Mouse (Mus musculus) C2C12 (cell line): ENCODE measurements at regions not wholly inside any gene's neighbourhood (a gene's known extent, or its start where the extent isn't known, plus 50 kb on each side); places are given as distances from the start of the nearest gene placed in this dataset.
A peak's percentile ranks its signal among the peaks of the same experiment; 100 is the strongest.

Experiments
- H3K27me3 ChIP-seq: one replicate; pipeline ENCODE4 v1.6.1; 2011; ENCODE audit not compliant: control insufficient read depth, insufficient read depth, insufficient read length
- H3K36me3 ChIP-seq: one replicate; pipeline ENCODE4 v1.6.1; 2011; ENCODE audit not compliant: control insufficient read depth, insufficient read depth
- H3K4me3 ChIP-seq: one replicate; pipeline ENCODE4 v1.5.1; 2011; ENCODE audit warnings: mild to moderate bottlenecking, control low read depth; ENCODE audit not compliant: poor library complexity, insufficient read depth, severe bottlenecking
- H3K79me2 ChIP-seq: one replicate; pipeline ENCODE4 v1.6.1; 2011; ENCODE audit not compliant: control insufficient read depth, insufficient read depth
- H3K79me3 ChIP-seq: one replicate; pipeline ENCODE4 v1.6.1; 2011; ENCODE audit warnings: low read depth, control low read depth
- H3ac ChIP-seq: one replicate; pipeline ENCODE3; 2011; ENCODE audit warnings: low read depth; ENCODE audit not compliant: control insufficient read depth, insufficient read length
- CEBPB ChIP-seq: IDR thresholded peaks from one replicate; pipeline ENCODE4 v1.6.1; 2011; ENCODE audit warnings: low read depth, mild to moderate bottlenecking, control low read depth, moderate library complexity
- CTCF ChIP-seq: IDR thresholded peaks from one replicate; pipeline ENCODE4 v1.5.1; 2011; ENCODE audit not compliant: control insufficient read depth, insufficient read depth, insufficient read length
- FOSL1 ChIP-seq: IDR thresholded peaks from one replicate; pipeline ENCODE4 v1.8.0; 2011; ENCODE audit warnings: mild to moderate bottlenecking, low read length; ENCODE audit not compliant: poor library complexity, insufficient read depth, severe bottlenecking
- MAX ChIP-seq: IDR thresholded peaks from one replicate; pipeline ENCODE4 v1.6.1; 2011; ENCODE audit warnings: mild to moderate bottlenecking, control low read depth
- MYOD1 ChIP-seq: IDR thresholded peaks from one replicate; pipeline ENCODE4 v1.6.1; 2011; ENCODE audit warnings: low read depth; ENCODE audit not compliant: control insufficient read depth, insufficient read length
- MYOG ChIP-seq: IDR thresholded peaks from one replicate; pipeline ENCODE4 v1.6.1; 2011; ENCODE audit not compliant: control insufficient read depth, insufficient read length; ENCODE audit errors: extremely low read depth
- USF1 ChIP-seq: IDR thresholded peaks from one replicate; pipeline ENCODE4 v1.6.1; 2011; ENCODE audit warnings: low read depth, mild to moderate bottlenecking, control low read depth, moderate library complexity

- Histone ChIP-seq H3K79me2 (no peaks in the 10 kb centered on the region), H3K27me3 (no peaks in the 10 kb centered on the region), H3ac (no peak overlapping the region), H3K79me3 (no peaks in the 10 kb centered on the region), H3K36me3 (no peaks in the 10 kb centered on the region), H3K4me3 (no peak overlapping the region)
- no peak for TF ChIP-seq MAX
- TF ChIP-seq CEBPB = no peak
- TF ChIP-seq FOSL1 = no peak
- TF ChIP-seq USF1 = no peak
Observed at GRCm38 (mm10) chr4:64570666-64571065, 523.9 kb upstream of the Tnc start.

DNA sequence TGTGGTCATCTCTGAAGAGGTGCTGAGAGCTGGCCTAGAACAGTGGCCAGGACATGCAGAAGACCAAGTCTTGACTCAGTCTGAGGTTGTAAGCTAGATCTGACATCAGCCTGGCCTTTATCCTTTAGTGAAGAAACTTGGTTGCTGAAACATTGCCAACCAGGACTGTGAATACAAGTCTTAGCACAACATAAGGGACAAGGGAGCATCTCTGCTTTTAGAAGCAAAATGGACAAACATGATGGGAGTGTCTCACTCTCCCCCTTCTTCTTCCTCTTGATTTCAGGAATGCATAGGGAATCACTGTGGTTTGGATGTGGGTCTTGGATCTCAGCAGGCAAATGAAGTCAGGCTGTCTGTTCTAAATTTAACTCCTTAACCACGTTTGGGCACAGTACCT, 529.1 kb upstream of the Tnc start:
- no peaks in the 10 kb centered on the region for H3K36me3 ChIP-seq
- H3K79me2 ChIP-seq = no peaks in the 10 kb centered on the region
- H3K4me3 ChIP-seq = no peak overlapping the region
- no peak overlapping the region for H3ac ChIP-seq
- H3K27me3 ChIP-seq = no peaks in the 10 kb centered on the region
- no peaks in the 10 kb centered on the region for H3K79me3 ChIP-seq
- TF ChIP-seq USF1 = no peak
- no peak for TF ChIP-seq CTCF
- TF ChIP-seq CEBPB = no peak
- no peak for TF ChIP-seq MYOD1
- TF ChIP-seq MYOG = no peak
- no peak for TF ChIP-seq MAX
- TF ChIP-seq FOSL1 = no peak

- no peaks in the 10 kb centered on the region for H3K79me2 ChIP-seq
- no peaks in the 10 kb centered on the region for H3K36me3 ChIP-seq
- no peaks in the 10 kb centered on the region for H3K27me3 ChIP-seq
- H3ac ChIP-seq = no peak overlapping the region
- TF ChIP-seq CEBPB = no peak
- no peak for TF ChIP-seq MYOD1
- no peak for TF ChIP-seq CTCF
- no peak for TF ChIP-seq USF1
- no peak for TF ChIP-seq FOSL1
- no peak for TF ChIP-seq MAX
- TF ChIP-seq MYOG = no peak
- no peak overlapping the region for H3K4me3 ChIP-seq
- H3K79me3 ChIP-seq = no peaks in the 10 kb centered on the region
Observed at GRCm38 (mm10) chr4:64595014-64595599, 528.9 kb upstream of the Pappa start.

DNA sequence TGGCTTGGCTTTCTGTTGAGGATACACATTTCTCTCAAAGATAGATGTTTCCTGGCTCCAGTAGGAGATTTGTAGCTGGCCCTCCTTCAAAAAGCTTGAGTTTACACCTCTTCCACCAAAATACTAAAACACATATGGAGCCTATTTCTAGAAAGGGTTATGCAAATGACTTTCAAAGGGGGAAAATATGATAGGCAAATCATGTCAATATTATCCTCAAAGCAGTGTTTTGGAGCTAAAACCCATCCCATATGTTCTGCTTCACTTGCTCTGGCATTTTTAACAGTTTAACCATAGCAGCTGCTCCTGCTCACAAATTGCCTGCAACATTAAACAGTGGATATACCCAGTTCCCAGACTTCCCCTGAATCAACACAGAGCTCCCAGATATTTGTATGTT, 525.5 kb upstream of the Pappa start:
- Histone ChIP-seq H3K79me3 (no peaks in the 10 kb centered on the region), H3K79me2 (no peaks in the 10 kb centered on the region), H3ac (no peak overlapping the region), H3K36me3 (no peaks in the 10 kb centered on the region), H3K4me3 (no peak overlapping the region), H3K27me3 (no peaks in the 10 kb centered on the region)
- TF ChIP-seq CEBPB (no peak), MYOG (no peak), MYOD1 (no peak), FOSL1 (no peak), CTCF (no peak), USF1 (no peak), MAX (no peak)

- Histone ChIP-seq H3K4me3 (no peak overlapping the region), H3K79me2 (no peaks in the 10 kb centered on the region), H3ac (no peak overlapping the region), H3K36me3 (no peaks in the 10 kb centered on the region), H3K79me3 (no peaks in the 10 kb centered on the region), H3K27me3 (no peaks in the 10 kb centered on the region)
- TF ChIP-seq USF1 (peak; percentile 73), MAX (no peak), FOSL1 (no peak), MYOD1 (no peak), CEBPB (no peak)
Observed at GRCm38 (mm10) chr4:64599222-64599621, 524.8 kb upstream of the Pappa start.

DNA sequence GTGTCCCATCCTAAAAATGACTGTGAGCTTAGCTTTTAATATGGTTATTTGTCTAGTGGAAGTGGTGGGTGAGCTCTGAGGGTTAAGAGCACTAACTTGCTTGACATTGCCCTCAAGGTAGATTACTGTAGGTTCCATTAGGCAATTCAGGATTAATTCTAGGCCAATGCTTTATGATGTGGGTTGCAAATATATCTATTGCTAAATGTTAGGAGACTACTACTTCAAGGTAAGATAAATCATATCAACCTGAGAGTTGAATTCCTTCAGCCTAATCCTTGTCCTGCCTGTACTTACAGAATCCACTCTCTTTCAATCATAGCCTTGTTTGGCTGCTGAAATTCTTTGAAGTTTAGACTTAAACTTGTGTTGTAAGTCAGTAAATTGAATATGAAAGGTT, 501.2 kb upstream of the Pappa start:
- no peak overlapping the region for H3ac ChIP-seq
- no peaks in the 10 kb centered on the region for H3K79me3 ChIP-seq
- no peak overlapping the region for H3K4me3 ChIP-seq
- TF ChIP-seq MYOD1 (no peak), MYOG (no peak), CTCF (no peak), CEBPB (no peak), FOSL1 (no peak), USF1 (no peak), MAX (no peak)
- no peaks in the 10 kb centered on the region for H3K27me3 ChIP-seq
- H3K79me2 ChIP-seq = no peaks in the 10 kb centered on the region
- H3K36me3 ChIP-seq = no peaks in the 10 kb centered on the region
